Mouse (Mus musculus): ENCODE measurements at regions not wholly inside any gene's neighbourhood (a gene's known extent, or its start where the extent isn't known, plus 50 kb on each side); places are given as distances from the start of the nearest gene placed in this dataset.
"Not testable (repeated sequence)": the region's sequence is repeated elsewhere in the genome, so short reads cannot be mapped to it uniquely, and the experiment has no call there.

DNA sequence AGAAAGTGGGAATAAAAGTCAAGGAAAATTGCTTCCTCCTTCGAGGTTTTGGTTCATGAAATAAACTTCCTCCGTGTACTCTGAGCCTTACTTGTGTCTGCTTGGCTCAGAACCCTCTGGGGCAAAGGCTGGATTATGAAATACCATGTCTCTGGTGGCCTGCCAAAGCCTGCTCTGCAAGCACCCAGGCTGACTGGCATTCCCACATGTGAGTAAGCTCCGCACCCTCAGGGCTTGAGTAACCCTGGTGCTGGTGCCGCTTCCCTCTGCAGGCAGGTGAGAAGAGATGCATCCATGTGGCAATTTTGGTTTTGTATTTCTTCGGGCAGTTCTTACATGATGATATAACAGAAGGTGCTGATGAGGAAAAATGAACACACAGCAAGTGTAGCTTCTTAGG lies 66.0 kb downstream of the Nr2f2 start:
- peak; percentile 90 to 92 for DNase-seq

DNA sequence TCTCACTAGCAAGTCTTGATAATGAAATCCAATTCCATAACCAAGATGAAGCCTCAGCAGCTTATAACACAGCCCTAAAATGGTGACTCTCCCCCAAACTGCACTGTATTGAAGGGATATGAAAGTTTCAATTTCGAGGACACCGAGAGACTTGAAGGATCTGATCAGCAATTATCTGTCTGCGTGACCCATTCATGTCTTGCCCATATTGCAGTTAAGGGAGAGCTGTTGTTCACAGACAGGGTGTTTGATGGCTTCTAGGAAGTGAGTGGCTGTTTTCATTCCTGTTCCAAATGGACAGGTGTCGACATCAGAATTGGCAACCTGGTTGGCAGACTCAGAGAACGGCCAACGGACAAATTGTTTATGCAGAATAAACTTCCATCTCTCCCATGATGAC lies 75.1 kb downstream of the Nr2f2 start:
- no peak for DNase-seq

DNA sequence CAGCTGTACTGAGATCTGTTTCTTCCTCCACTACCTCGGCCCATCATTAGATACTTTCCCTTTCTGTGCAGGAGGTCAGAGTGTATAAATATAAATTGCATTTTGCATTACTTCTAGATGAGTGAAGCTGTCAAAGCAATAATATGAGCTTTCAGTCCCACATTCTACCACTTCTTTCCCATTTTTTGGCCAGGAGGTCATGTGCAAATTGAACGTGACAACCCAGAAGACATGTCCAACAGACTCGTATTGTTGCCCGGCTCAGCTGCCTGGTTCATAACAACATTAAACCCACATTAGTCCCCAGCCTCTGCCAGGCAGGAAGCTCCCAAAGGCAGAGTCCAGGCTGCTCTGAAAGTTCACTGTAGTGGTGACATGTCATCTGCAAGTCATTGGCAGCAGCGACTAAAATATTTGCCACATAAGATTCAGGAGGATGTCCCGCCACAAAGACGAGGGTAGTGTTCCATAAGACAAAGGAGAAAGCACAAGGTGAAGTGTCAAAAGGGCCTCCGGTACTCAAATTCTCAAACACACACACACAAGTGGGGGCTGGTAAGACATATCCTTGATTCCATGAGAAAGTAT lies 75.7 kb downstream of the Nr2f2 start:
- no peak for DNase-seq

DNA sequence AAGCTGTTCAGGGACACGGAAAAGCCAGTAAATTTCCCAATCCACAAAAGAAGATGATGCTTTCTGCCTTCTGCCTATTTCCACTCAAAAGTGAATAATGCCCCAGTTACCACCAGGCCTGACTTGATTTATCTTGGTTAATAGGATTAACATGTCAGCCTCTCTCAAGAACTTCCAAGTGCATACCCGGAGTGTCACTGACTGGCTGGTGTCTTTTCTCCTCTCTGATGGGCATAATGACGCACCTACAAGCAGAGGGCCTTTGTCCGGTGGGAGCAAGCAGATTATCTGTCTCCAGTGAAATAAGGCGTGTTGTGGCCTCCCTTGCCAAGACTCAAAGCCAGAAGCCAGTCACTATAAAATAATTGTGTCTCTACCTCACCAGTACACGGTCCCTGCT lies 76.3 kb downstream of the Nr2f2 start:
- DNase-seq: no peak

DNA sequence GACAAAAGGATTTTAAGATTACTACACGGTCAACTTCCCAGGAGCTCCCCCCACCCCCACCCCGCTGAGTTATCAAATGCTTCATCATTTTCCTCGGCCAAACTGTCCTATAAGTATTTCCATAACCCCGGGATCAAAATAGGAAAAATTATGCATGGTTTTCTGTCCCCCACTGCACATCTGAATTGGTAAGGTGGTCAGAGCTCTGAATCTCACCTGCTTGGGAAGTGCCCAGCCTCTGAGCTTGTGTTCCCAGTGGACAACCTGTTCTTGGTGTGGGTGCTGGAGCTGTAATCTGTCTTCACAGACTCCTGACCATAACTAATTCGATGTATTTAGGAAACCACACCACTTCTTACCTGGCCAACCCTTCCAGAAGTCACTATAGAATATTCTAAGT lies 77.9 kb downstream of the Nr2f2 start:
- DNase-seq: no peak

DNA sequence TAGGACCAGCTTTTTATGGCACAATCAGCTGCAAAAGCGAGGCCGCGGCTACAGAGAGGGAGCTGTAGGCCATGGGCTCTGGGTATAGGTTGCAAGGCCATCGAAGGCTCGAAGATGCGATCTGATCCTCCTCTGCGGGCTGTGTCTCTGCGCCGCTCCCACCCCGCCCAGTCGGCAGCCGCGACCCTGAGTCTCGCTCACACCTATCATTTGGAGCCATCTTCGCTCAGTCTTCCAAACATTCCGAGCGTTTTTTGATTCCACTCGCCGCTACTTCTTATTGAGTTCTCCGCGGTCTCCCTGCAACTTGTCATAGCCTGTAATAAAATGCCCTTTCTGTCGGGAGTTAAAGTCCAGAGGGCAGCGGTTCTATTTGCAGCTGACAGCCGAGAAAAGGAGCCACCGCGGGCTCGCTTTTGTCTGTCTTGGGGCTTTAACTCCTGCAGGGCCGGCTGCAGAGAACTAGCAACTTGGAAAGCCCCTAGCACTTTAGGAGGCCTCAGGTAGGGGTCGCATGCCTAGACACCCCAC lies 78.6 kb downstream of the Nr2f2 start:
- DNase-seq: no peak

DNA sequence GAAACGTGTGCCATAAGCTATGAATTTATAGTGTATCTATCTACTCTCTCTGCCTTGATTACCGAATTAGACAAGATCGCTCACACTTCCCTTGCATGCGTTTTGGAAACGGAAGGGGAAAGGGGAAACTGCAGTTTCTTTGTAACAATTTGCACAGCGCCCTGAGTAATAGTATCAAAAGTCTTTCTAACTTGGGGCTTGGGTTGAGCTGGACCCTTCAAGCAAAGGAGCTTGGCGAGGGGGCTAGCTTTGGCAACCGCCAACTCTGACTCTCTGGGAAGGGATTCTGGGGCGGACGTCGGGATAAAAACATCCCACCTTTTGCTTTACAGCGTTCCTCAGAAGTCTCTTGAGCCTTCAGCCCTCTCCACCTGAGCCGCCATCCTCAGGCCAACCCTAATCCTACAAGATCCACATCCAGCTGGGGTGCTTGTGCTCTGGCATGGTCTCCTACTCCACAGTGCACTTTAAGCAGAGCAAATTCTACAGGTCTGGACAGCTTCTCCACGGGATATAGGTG lies 79.6 kb downstream of the Nr2f2 start:
- no peak for DNase-seq

DNA sequence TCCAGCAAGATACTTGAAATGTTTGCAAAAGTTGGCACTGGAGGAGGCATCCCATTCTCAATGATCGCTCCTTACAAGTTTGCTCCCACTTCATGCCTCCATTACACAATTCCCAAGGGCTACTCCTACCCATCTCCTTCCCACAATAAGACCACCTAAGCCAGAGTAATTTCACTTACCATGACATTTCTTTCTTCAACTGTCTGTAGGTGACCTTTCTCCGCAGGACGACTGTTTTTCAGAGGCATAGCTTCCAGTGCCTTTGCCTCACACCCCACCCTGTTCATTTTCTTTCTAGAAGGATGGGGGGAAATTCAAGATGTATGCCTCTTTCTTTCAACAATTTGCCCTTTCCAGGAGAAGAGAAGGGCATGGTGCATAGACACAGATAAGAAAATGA lies 81.2 kb downstream of the Nr2f2 start:
- DNase-seq: no peak

DNA sequence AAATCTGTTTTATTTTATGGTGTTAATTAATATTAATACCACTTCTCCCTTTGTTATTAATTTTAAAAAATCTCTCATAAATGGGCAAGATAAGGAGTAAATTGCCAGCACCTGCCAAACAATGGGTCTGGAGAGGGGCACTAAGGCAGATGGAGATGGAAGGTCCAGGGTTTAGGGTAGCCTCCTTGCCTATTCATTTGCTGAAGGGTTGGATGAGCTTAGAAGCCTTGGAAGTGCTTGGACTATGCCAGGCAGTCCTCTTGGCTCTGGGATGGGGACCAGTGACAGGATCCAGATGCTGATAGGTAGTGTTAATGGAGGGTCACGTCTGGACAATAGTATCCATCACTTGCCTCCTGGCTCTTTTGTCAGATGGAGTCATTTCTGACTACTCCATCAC lies 82.7 kb downstream of the Nr2f2 start:
- DNase-seq: no peak

DNA sequence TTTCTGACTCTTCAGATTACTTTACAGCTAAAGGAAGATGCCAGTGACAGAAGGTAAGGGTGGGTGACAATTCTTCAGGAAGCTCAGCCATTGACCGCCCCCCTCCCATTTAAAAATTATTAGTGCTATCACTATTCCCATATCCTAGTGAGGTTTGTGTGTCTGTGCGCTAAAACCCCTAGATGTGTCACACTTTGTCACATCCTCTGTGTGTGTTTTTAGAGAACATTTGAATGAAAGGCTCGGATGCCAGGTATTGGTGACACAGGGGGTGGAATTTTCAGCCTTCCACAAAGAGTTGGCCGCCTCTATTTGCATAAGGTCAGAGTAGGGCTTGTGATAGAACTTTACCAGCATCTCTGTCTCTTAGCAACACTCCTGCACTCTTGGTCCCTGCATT lies 83.4 kb downstream of the Nr2f2 start:
- no peak for DNase-seq

DNA sequence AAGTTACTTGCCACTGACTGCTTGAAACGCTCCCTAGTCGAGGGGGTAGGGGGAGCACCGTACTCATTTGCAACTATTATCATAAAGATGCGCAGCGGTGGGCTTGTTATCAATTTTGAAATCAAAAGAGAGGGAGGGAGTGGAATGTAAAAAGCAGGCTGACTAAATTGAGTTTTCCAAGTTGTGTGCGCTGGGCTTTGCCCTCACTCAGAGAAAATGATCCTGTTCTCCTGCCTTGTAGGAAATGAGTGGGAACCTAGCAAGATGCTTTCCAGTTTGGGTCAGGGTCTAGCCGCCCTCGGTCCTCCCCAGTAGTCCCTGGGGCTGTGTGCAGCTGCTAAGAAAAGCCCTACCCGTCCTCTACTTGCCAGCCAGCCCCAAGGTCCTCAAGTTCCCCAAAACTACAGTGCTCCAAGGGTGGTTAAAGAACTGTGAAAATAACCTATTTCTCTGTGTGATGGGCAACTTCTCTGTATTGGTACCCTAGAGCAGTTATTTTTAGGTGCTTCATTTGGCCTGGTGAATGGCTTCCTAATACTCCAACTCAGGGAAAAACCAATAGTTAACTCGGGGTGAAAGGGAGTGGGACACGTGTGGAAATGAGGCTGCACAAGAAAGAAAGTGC lies 84.5 kb downstream of the Nr2f2 start:
- no peak for DNase-seq

DNA sequence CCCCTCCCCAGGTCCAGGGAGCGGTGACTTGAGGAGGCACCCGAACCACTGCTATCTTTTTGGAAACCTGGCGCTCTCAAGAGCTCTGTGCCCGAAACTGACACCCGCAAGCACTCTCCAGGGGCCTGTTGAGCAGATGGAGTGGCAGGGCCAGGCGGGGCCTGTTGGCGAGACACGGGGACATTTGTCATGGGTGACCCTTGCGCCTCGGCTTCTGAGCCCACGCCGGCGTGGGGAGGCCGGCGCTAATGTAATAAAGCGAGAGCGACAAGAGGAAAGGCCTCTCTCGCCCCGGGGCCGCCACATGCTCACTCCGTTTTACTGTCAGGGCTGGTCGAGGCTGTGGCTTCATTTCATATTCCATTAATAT lies 85.2 kb downstream of the Nr2f2 start:
- DNase-seq: no peak

DNA sequence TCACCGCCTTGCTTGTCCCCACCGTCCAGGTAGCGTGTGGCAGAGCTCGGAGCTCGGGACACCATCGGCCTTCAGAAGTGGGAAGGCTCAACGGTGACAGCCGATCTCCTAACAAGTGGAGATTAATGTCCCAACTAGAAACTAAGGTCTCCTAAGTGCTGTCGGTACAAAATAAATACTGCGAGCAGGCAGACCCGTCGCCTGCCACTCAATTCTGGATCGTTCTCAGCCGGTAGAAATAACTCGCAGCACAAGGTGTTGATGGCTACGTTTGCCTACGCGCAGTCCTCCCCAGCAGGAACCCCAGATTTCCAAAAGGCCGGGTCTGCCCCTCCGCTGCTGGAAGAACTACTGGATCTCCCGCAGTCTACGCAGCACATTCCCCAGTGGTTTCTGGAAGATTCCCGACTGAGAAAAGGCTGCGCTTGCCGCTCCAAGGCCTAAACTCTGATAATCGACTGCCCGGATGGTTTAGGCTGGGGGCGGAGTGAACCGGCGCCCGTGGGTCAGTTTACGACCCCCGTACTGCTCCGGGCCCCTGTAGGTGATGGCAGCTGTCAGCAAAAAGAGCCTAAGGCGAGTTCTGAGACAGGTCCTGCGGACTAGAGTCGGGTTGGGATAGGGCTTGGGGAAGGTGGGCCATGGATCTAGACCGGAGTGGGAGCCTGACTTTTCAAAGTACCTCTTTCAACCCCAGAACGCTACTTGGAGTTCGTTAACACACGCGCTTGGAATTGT lies 85.7 kb downstream of the Nr2f2 start:
- DNase-seq: no peak

DNA sequence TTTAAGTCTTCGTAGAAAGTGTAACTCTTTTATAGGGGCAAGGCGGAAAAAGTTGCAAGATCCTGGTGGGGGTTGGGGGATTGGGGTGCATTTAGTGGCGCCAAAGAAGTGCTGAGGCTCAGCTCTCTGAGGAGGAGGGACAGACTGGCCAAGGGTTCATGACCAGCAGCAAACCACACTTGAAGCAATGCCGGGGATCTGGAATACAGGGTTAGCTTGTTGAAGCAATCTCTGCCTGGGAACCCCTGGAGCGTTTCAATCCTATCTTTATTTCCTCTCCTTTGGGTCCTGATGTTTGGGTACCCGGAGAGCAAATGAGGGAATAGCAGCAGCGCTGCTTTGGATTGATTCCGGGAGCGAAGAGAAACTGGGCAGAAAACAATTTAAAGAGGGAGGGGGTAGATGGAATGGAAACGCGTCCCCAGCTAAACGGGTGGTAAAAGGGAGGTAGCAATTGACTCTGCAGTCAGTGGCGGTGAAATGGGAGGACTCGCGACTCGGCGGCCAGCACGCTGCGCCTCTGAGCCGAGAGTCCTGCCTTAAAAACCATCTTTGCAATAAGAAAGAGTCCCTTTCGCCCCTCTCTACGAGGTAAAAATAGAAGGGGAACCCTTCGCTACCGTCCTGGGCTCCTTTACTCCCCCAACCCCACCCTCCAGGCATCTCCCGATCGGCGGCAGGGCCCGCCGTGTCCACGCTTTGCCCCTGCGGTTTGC lies 86.5 kb downstream of the Nr2f2 start:
- no peak for DNase-seq

DNA sequence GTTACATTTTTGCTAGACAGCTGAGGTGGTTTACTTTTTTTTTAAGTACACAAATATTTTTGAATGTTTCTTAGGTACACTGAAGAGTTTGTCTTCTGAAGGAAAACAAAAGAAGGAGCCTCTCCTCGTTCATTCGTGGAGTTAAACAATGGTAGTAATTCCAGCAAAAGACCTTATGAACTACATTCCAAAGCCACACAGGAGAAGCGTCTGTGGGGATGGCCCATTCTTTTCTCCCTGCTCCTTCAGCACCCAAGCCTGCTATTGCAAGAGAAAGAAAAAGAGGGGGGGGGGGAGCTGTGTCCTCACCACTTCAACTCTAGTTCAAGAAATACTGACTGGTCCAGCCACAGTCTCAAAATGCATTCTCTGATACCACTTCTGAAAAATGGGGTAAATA lies 87.4 kb downstream of the Nr2f2 start:
- DNase-seq: no peak

DNA sequence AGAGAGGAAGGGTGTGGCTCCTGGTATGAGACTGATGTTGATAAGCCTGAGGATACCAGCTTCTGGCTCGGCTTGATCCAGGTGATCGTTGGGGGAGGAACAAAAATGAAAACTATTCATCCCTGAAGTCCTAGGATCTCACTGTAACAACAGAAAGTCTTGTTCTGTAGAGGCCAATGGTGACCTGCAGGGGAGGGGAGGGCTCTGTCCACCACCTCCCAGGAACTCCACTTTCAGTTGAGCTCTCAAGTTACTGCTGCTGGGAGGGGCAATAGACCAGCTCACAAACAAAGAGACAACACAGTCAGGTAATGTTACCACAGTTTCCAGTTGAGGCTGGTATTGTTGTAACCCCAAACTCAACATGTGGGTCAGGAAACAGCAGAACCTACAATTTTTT lies 90.5 kb downstream of the Nr2f2 start:
- DNase-seq: no peak

DNA sequence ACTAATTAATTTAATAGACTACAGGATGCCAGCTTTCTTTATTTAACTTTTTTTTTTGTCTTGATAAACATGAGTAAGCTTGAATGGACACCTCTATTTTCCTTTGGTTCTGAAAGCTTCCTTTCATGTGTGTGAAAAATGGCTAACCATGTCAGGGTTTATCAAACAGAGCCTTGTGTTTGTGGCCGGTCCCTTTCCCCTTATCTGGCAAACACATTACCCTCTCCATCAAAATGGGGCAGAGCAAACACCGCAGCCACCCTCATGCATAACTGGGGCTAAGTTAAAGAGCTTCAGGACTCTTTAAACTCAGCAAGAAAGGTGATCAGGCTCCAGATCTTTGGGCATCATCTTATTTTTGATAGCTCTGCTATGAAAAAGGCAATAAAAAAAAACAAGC lies 92.2 kb downstream of the Nr2f2 start:
- no peak for DNase-seq

DNA sequence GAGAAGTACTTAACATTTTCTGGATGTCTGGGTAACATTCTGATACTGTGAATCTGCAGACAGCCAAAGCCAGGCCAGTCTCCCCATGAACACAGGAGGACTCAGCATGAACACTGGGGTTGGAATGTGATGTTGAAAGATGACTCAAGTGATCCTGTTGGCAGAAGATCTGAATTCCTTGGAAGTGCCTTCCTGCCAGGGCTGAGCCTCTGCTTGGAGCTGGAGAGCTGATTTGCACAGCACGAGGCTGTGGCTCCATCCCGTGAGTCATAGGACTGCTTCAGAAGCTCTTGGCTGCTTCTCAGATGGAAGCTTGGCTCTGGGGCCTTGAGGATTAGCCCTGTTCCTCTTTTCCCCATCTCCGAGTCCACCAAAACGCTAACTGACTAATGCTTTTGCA lies 99.5 kb downstream of the Nr2f2 start:
- peak; percentile 65 to 69 for DNase-seq

DNA sequence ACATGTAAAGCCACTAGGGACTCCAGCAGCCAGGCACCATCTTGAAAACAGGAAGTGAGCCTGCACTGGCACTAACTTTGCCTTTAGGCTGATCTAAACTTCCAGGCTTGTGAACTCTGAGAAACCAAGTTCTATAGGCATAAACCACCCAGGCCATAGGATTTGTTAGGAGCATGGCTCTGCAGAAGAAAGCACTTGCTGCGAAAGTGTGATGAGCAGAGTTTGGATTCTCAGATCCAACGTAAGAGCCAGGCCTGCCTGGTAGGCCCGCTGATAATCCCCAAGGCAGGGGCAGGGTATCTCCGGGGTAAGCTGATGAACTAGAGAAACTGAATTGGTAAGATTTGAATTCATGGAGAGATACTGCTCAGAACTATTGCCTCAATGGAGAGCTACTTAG lies 109.7 kb downstream of the Nr2f2 start:
- DNase-seq: no peak

DNA sequence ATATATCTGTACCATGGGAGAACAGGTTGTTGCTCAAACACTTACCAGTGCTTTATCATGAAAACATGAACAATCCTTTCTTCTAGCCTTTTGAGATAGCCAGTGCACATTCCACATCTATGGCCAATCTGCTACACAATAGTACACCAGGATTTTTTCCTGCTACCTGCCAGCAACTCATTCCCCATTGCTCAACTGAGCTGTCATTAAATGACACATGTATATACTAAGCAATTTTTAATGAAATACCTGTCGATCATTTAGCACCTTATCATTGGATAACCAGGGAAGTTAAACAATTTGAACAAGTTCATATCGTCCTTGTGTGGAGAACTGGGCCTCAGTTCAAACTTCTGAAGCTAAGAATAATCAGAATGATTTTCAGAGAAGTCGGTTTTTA lies 111.5 kb downstream of the Nr2f2 start:
- no peak for DNase-seq

DNA sequence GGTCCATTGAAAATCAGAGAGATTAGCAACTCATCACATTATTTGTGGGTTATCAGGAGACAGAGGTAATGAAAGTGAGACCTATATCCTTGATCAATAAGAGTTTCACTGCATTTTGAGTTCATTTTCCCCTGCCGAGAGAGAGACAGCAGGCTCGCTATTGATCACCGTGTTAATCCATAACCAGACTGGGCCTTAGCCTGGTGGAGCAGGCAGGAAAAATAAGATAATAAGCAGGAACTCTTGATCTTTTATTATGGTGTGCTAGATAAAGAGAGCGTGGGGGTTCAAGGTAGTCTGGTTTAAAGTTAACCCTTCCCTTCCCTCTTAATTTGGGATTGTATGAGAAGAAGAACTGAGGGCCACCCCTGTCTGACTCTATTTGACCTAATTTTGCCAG lies 113.3 kb downstream of the Nr2f2 start:
- no peak for DNase-seq

DNA sequence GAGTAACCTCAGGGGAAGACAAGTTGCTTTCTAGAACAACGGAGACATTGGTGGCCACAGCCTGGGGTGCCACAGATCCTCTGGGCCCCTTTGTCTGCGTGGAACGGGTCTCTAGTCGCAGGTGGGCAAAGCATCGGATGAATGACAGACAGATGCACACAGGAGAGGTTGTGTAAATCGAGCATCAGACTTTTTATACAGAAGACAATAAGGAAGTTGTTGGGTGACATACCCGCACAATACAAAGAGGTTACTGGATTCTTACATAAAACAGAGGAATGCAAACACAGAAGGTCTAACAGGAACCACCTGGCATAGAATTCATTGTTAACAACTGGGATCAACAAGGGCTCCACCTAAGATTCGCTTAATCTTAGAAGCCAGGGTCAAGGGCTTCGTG lies 127.5 kb downstream of the Nr2f2 start:
- not testable (repeated sequence) for DNase-seq

DNA sequence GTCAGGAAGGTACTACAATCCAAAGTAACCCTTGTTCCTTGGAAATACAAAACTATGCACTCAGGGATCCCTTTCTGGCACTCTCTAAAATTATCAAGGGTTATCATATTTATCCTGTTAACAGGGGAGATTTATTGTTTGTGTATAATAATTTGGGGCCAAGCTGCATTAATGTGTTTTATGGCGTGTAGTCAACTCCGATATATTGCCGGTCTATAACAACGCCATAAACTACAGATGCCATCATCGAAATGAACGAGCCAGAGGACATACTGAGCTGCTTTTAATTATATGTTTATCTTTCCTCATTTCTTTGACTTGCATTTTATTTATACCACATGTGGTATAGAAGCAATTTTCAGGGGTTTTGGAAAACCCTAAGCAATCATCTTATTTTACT lies 147.2 kb downstream of the Nr2f2 start:
- no peak for DNase-seq

DNA sequence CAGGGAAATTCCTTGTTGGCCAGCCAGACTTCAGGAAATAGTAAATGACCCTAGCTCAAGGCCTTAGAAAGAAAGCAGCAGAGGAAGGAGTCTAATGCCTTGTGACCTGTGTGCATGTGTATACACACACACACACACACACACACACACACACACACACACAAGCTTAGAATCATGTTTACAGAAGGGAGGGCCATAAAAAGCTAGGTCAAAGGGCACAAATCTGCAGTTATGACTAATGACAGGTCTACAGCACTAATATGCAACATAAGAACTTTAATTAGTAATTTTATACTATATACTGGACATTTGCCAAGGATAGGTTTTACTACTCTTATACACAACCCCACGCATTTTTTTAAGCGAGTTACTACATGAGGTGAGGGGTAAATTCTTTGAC lies 149.4 kb downstream of the Nr2f2 start:
- no peak for DNase-seq

Measured in lung, adult 18-20 months (tissue).